Mouse (Mus musculus) liver, adult 2 months (tissue): Measurements from ENCODE around the gene Rad1. TPM values are rescaled to one million over a fixed set of nuclear protein-coding genes. Genes with fewer than 3 reads are reported as not detected.
"Not testable (repeated sequence)": the region's sequence is repeated elsewhere in the genome, so short reads cannot be mapped to it uniquely, and the experiment has no call there.

ENCODE experiments used
- DNase-seq: peaks from one replicate; pipeline ENCODE4 v3.0.0-alpha.2; 2011; ENCODE audit warnings: low read depth, low spot score; ENCODE audit errors: extremely low read depth
- H3K27ac ChIP-seq: fragments of 200-500 bp; replicated peaks from 2 replicates; pipeline ENCODE4 v1.5.1; 2012; ENCODE audit warnings: low read depth, mild to moderate bottlenecking, control low read depth, inconsistent platforms, low read length; ENCODE audit not compliant: insufficient read depth
- H3K27me3 ChIP-seq: fragments of 200-500 bp; 2 replicates; pipeline ENCODE4 v1.6.1; 2012; ENCODE audit warnings: mild to moderate bottlenecking, moderate library complexity, low read length, inconsistent platforms; ENCODE audit not compliant: control insufficient read depth, insufficient read depth
- H3K36me3 ChIP-seq: fragments of 200-500 bp; 2 replicates; pipeline ENCODE4 v1.6.1; 2012; ENCODE audit warnings: low read length, inconsistent platforms; ENCODE audit not compliant: control insufficient read depth, insufficient read depth
- H3K4me1 ChIP-seq: fragments of 200-500 bp; 2 replicates; pipeline ENCODE4 v1.6.1; 2011; ENCODE audit warnings: low read length; ENCODE audit not compliant: control insufficient read depth, insufficient read depth
- H3K4me3 ChIP-seq: fragments of 200-500 bp; 2 replicates; pipeline ENCODE4 v1.5.1; 2011; ENCODE audit warnings: low read depth, mild to moderate bottlenecking, control low read depth, low read length, moderate library complexity; ENCODE audit not compliant: insufficient read depth
- H3K79me2 ChIP-seq: fragments of 200-500 bp; 2 replicates; pipeline ENCODE4 v1.6.1; 2012; ENCODE audit warnings: inconsistent platforms, mild to moderate bottlenecking, low read length, moderate library complexity; ENCODE audit not compliant: control insufficient read depth, insufficient read depth
- H3K9ac ChIP-seq: fragments of 200-500 bp; 2 replicates; pipeline ENCODE4 v1.6.1; 2012; ENCODE audit warnings: low read depth, mild to moderate bottlenecking, control low read depth, inconsistent platforms, low read length
- CTCF ChIP-seq: fragments of 200-500 bp; IDR thresholded peaks from 2 replicates; pipeline ENCODE4 v1.5.1; 2011; ENCODE audit warnings: low read depth, low read length, control low read depth
- POLR2A ChIP-seq: fragments of 200-500 bp; IDR thresholded peaks from 2 replicates; pipeline ENCODE4 v1.6.1; 2011; ENCODE audit warnings: low read length, control low read depth; ENCODE audit not compliant: insufficient read depth; ENCODE audit errors: extremely low read depth
- WGBS: fragments of 180-500 bp; shearing (Covaris S2); methylation state at CpG from one replicate; pipeline ENCODE4 v1.1.7; 2018; 5-methylcytosine and 5-hydroxymethylcytosine counted together
- polyA plus RNA-seq: library from polyadenylated mRNA; depleted of rRNA; stranded (reverse); fragments of >200 nt; gene quantifications from 2 replicates; pipeline ENCODE4 v1.2.3, GENCODE M21; 2012; rRNA removed
- total RNA-seq: library from RNA; depleted of rRNA; stranded (reverse); fragments of >200 nt; gene quantifications from 2 replicates; pipeline ENCODE4 v1.2.3, GENCODE M21; 2014; rRNA removed

Gene Rad1
- total and polyA plus RNA-seq, 2 experiments: 4.3 to 4.6 TPM

DNA sequence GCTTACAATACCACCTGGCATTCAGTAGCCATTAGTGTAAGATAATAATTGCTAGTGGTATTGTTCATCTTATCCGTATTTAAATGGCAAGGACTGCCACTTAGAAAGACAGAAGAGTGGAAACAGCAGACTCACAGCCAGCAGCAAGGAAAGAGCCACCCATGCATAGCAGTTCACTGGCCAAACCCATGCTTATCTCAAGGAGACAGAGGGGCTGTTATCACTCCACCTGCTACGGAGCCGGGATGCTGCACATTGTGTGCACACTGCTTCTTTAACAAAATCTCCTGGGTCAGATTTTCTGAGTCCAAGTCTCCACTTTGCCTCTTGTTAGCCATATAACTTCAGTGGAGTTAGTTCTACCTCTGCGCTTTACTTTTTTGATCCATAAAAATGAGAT, 45.5 kb downstream of the Rad1 start:
- TF ChIP-seq CTCF: no peak
- no peak for TF ChIP-seq POLR2A
- Histone ChIP-seq H3K27ac (no peak overlapping the region), H3K79me2 (no peaks in the 10 kb centered on the region), H3K4me1 (no peaks in the 10 kb centered on the region), H3K27me3 (no peaks in the 10 kb centered on the region), H3K9ac (no peak overlapping the region), H3K36me3 (no peaks in the 10 kb centered on the region), H3K4me3 (no peak overlapping the region)
- no peak for DNase-seq
- 86% methylated on average over 4 of the region's 4 CpGs for WGBS

- H3K27me3 ChIP-seq, H3K4me1 ChIP-seq, H3K4me3 ChIP-seq, H3K79me2 ChIP-seq, H3K27ac ChIP-seq, H3K36me3 ChIP-seq, H3K9ac ChIP-seq, DNase-seq: not testable (repeated sequence)
- 91% methylated on average over 10 of the region's 10 CpGs for WGBS
Observed at GRCm38 (mm10) chr15:10533361-10533760, 47.5 kb downstream of the Rad1 start.

GRCm38 (mm10) chr15:10534591-10534990, 48.8 kb downstream of the Rad1 start:
- no peaks in the 10 kb centered on the region for H3K36me3 ChIP-seq
- H3K79me2 ChIP-seq: no peaks in the 10 kb centered on the region
- no peak overlapping the region for H3K4me3 ChIP-seq
- H3K9ac ChIP-seq: no peak overlapping the region
- TF ChIP-seq CTCF: no peak
- DNase-seq: peak; percentile 14
- 76% methylated on average over 5 of the region's 5 CpGs for WGBS
- no peaks in the 10 kb centered on the region for H3K27me3 ChIP-seq
- H3K4me1 ChIP-seq: no peaks in the 10 kb centered on the region
- H3K27ac ChIP-seq: no peak overlapping the region

DNA sequence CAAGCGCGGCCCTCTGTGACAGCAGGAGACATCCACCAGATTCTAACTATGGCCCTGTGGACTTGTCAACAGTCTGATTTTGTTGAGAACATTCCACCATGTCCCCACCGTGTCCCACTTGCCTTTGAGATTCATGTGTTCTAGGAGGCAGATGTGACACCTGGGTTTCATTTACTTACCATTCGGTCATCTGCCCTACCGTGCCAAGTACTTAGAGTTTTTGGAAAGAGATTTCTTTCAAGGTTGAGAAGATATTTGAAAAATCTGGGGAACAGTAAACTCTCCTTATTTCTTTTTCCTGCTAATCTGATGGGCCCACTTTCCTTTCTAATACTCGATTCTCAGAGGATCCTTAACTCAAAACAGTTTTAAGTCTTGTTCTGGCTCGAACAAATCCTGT, 50.2 kb downstream of the Rad1 start:
- Histone ChIP-seq H3K79me2 (no peaks in the 10 kb centered on the region), H3K9ac (no peak overlapping the region), H3K36me3 (no peaks in the 10 kb centered on the region), H3K4me3 (no peak overlapping the region), H3K27me3 (no peaks in the 10 kb centered on the region), H3K4me1 (no peaks in the 10 kb centered on the region), H3K27ac (no peak overlapping the region)
- no peak for DNase-seq
- no peak for TF ChIP-seq CTCF
- TF ChIP-seq POLR2A: no peak
- WGBS: 86% methylated on average over 7 of the region's 7 CpGs

GRCm38 (mm10) chr15:10540271-10541088, 54.7 kb downstream of the Rad1 start:
- no peaks in the 10 kb centered on the region for H3K79me2 ChIP-seq
- H3K27me3 ChIP-seq: no peaks in the 10 kb centered on the region
- no peak overlapping the region for H3K9ac ChIP-seq
- TF ChIP-seq POLR2A (no peak), CTCF (no peak)
- no peak overlapping the region for H3K27ac ChIP-seq
- WGBS: 82% methylated on average over 16 of the region's 16 CpGs
- H3K4me1 ChIP-seq: no peaks in the 10 kb centered on the region
- no peaks in the 10 kb centered on the region for H3K36me3 ChIP-seq
- DNase-seq: no peak
- H3K4me3 ChIP-seq: no peak overlapping the region

Other genes starting within 250 kb of the Rad1 start
- 1.4 and 1.9 TPM in 2 replicates for gene Gm21973, start 160.6 kb upstream of the Rad1 start, total RNA-seq
- gene Gm21973, start 160.6 kb upstream of the Rad1 start, polyA plus RNA-seq: 0.59 TPM in 1 of 2 replicates, not detected in the other
- 123 and 136 TPM in 2 replicates for gene Agxt2, start 127.5 kb upstream of the Rad1 start, total RNA-seq
- 58.0 and 66.4 TPM in 2 replicates for gene Agxt2, start 127.5 kb upstream of the Rad1 start, polyA plus RNA-seq
- 6.8 and 7.6 TPM in 2 replicates for gene Dnajc21, start 15.5 kb upstream of the Rad1 start, total RNA-seq
- 0.76 and 1.3 TPM in 2 replicates for gene Dnajc21, start 15.5 kb upstream of the Rad1 start, polyA plus RNA-seq
- 6.8 and 8.0 TPM in 2 replicates for gene Brix1, start 71 bp upstream of the Rad1 start, total RNA-seq
- gene Brix1, start 71 bp upstream of the Rad1 start, polyA plus RNA-seq: 1.4 and 1.6 TPM in 2 replicates
- not detected in 2 replicates for gene Ttc23l, start 72.7 kb downstream of the Rad1 start, total RNA-seq
- gene Ttc23l, start 72.7 kb downstream of the Rad1 start, polyA plus RNA-seq: not detected in 2 replicates
- gene Rai14, start 228.6 kb downstream of the Rad1 start, total RNA-seq: 12.4 and 17.1 TPM in 2 replicates
- gene Rai14, start 228.6 kb downstream of the Rad1 start, polyA plus RNA-seq: 3.4 and 3.5 TPM in 2 replicates